Mouse (Mus musculus): Measurements from ENCODE around the gene Ldhc.

GRCm38 (mm10) chr7:46843576-46843975 lies 17.4 kb upstream of the Ldhc start:
- TF ChIP-seq POLR2A (IDR thresholded peaks at IDR 0.05; ENCODE audit: insufficient read depth, low read depth, low read length) = no peak
- TF ChIP-seq CTCF (IDR thresholded peaks at IDR 0.05; ENCODE audit: insufficient read depth, low read depth, low read length) = no peak

Data from olfactory bulb, adult 2 months (tissue).